Mouse (Mus musculus) spleen, adult 2 months (tissue): ENCODE measurements around the gene Unc5b.

Source experiments
- CTCF ChIP-seq: fragments of 200-500 bp; IDR thresholded peaks from 2 replicates; pipeline ENCODE4 v1.5.1; 2011; ENCODE audit warnings: mild to moderate bottlenecking, inconsistent platforms; ENCODE audit not compliant: insufficient read depth, insufficient read length, insufficient replicate concordance; ENCODE audit errors: extremely low read depth
- POLR2A ChIP-seq: fragments of 200-500 bp; IDR thresholded peaks from 2 replicates; pipeline ENCODE4 v1.6.1; 2011; ENCODE audit warnings: low read depth, low read length, inconsistent platforms

DNA sequence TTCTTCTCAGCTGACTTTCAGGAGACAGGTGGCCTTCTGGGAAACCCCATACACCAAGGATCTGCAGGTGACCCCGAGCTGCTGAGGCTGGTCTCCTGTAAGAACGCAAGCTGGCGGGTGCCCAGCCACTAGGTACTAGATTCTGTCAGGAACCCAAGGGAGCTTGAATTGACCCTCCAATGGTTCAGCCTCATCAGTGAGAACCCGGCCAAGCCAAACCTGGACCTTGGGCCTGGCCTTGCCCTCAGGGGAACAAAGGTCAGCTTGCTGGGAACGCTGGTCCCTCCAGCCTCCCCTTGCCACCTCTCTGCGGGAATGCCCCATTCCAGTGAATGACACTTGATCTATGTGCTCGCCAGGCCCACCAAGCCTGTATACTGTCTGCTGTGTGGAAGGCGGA is 97.9 kb downstream of the Unc5b start:
- TF ChIP-seq CTCF (no peak), POLR2A (no peak)
